Mouse (Mus musculus) embryonic facial prominence, embryonic 13.5 days (tissue): ENCODE results near the gene Dnajb14. TPM values are rescaled to one million over a fixed set of nuclear protein-coding genes. Genes with fewer than 3 reads are reported as not detected.
A peak's percentile ranks its signal among the peaks of the same experiment; 100 is the strongest.

ENCODE experiments used
- ATAC-seq: fragments of 200-750 bp; cut with Nextera tagmentation; 2 replicates; pipeline ENCODE4 v1.8.0; 2017; ENCODE audit warnings: low read depth; ENCODE audit not compliant: insufficient number of reproducible peaks, insufficient read depth, low FRiP score, low TSS enrichment
- H3K27ac ChIP-seq: fragments of 300-500 bp; sonication (generic); 2 replicates; pipeline ENCODE4 v1.5.1; 2015; ENCODE audit warnings: moderate library complexity, mild to moderate bottlenecking, inconsistent platforms
- H3K27me3 ChIP-seq: fragments of 300-500 bp; sonication (generic); 2 replicates; pipeline ENCODE4 v1.6.1; 2015; ENCODE audit warnings: mild to moderate bottlenecking, inconsistent platforms
- H3K36me3 ChIP-seq: fragments of 300-500 bp; sonication (generic); 2 replicates; pipeline ENCODE4 v1.6.1; 2015; ENCODE audit warnings: mild to moderate bottlenecking, inconsistent platforms
- H3K4me1 ChIP-seq: fragments of 300-500 bp; sonication (generic); 2 replicates; pipeline ENCODE4 v1.6.1; 2015; ENCODE audit warnings: inconsistent platforms
- H3K4me2 ChIP-seq: fragments of 300-500 bp; sonication (generic); 2 replicates; pipeline ENCODE4 v1.6.1; 2015; ENCODE audit warnings: moderate library complexity, mild to moderate bottlenecking, inconsistent platforms
- H3K4me3 ChIP-seq: fragments of 300-500 bp; sonication (generic); 2 replicates; pipeline ENCODE4 v1.5.1; 2015; ENCODE audit warnings: mild to moderate bottlenecking, inconsistent platforms
- H3K9ac ChIP-seq: fragments of 300-500 bp; sonication (generic); 2 replicates; pipeline ENCODE4 v1.6.1; 2015; ENCODE audit warnings: mild to moderate bottlenecking, inconsistent platforms
- H3K9me3 ChIP-seq: fragments of 300-500 bp; sonication (generic); 2 replicates; pipeline ENCODE4 v1.6.1; 2016; ENCODE audit warnings: inconsistent platforms
- WGBS: fragments of 180-500 bp; shearing (Covaris S2); methylation state at CpG from one replicate; pipeline ENCODE4 v1.1.7; 2015; ENCODE audit warnings: mixed read lengths; 5-methylcytosine and 5-hydroxymethylcytosine counted together
- polyA plus RNA-seq: library from polyadenylated mRNA; unstranded; fragments of >200 nt; fragmentation: Nextera tagmentation; extraction: Ambion mirVana; gene quantifications from 2 replicates; pipeline ENCODE4 v1.2.1, GENCODE M21; 2015

Gene Dnajb14
- polyA plus RNA-seq, 1 experiment from 2014 or later: 9.9 TPM

DNA sequence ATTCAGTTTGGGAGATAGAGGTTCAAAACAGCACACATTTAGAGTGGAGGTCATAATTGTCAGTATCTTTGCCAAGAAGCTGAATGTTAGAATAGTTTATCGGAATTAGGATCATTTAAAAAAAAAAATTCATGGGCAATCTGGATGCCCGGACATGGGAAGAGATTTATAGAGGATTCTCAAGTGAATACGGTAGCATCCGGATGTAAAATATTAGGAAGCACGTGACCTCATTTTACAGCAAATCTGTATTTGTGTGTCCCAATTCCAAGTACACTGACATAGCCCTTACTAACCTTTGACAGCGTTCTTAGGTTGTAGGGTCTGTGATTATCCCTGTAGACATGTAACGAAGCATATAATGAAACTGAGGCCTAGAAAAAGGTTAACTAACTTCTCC, 51.9 kb downstream of the Dnajb14 start:
- Histone ChIP-seq H3K27ac (0 out of 2 replicates have a peak overlapping the region, but pooled peaks have one; percentile 87), H3K9ac (peak overlapping the region; percentile 84), H3K4me2 (peak overlapping the region; percentile 71), H3K9me3 (no peaks in the 10 kb centered on the region), H3K27me3 (no peaks in the 10 kb centered on the region), H3K36me3 (peaks cover 21% of the 10 kb centered on the region), H3K4me1 (peaks cover 16% of the 10 kb centered on the region), H3K4me3 (peak overlapping the region; percentile 92)
- no peak for ATAC-seq
- 90% methylated on average over 7 of the region's 7 CpGs for WGBS

DNA sequence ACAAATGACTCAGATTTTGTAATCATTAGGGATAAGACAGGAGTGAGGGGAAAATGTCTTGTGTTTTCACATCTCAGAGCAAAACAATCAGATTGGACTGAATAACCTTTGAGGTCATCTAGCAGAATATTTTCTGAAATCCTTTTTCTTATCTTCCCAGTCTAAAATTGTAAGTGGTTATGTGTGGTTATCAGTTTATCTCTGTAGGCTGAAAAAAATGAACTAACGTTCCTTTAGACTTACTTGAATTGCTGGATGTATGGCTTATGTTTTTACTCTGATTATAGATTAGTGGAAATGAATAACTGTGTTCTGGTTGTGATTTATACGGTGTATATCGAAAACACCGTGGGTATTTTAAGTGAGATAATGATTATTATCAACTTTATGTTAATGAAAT, 53.1 kb downstream of the Dnajb14 start:
- H3K4me1 ChIP-seq: peaks cover 16% of the 10 kb centered on the region
- no peak overlapping the region for H3K27ac ChIP-seq
- no peak overlapping the region for H3K4me2 ChIP-seq
- 87% methylated on average over 4 of the region's 4 CpGs for WGBS
- peaks cover 32% of the 10 kb centered on the region for H3K36me3 ChIP-seq
- ATAC-seq: no peak
- H3K9me3 ChIP-seq: no peaks in the 10 kb centered on the region
- H3K9ac ChIP-seq: no peak overlapping the region
- H3K27me3 ChIP-seq: no peaks in the 10 kb centered on the region
- H3K4me3 ChIP-seq: no peak overlapping the region

DNA sequence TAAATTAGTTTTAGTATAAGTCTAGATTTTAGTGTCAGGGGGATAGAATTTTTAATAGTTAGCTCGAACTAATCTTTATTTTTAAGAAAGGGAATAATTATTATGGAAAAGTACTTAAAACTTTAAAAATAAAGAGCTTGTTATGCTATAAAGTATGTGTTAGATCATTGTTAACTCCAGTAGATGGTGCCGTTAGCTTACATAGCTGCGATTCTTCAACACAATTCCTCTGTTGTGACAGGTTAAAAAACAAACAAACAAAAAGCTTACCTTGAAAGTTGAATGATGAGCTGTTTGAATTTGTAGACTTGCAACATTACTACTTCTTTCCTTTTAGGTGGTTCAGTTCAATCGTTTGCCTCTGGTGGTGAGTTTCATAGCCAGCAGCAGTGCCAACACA, 59.5 kb downstream of the Dnajb14 start:
- WGBS: 90% methylated on average over 4 of the region's 4 CpGs
- Histone ChIP-seq H3K27me3 (no peaks in the 10 kb centered on the region), H3K4me2 (no peak overlapping the region), H3K4me3 (no peak overlapping the region), H3K9ac (no peak overlapping the region), H3K9me3 (no peaks in the 10 kb centered on the region), H3K36me3 (peaks cover 72% of the 10 kb centered on the region), H3K27ac (no peak overlapping the region), H3K4me1 (no peaks in the 10 kb centered on the region)
- ATAC-seq: no peak

DNA sequence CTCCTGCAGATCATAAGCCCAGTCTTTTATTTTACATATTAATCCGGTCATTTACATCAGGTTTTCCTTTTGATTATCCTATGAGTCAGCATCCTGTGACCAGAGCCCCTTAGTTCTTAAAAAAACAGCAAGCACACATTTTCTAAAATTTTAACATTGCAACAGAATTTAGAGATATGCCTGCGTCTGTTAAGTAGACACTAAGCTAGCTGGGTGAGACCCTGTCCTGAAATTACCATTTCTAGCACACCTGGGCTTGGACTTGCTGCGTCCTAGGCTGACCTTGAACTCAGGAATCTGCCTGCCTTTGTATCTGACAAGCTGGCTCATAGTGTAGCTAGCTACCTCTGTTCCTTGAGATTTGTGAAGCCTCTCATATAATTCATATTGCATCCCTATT, 62.5 kb downstream of the Dnajb14 start:
- 88% methylated on average over 3 of the region's 3 CpGs for WGBS
- H3K4me3 ChIP-seq: no peak overlapping the region
- no peak overlapping the region for H3K9ac ChIP-seq
- no peaks in the 10 kb centered on the region for H3K27me3 ChIP-seq
- H3K36me3 ChIP-seq: peaks cover 60% of the 10 kb centered on the region
- no peaks in the 10 kb centered on the region for H3K9me3 ChIP-seq
- H3K4me2 ChIP-seq: no peak overlapping the region
- H3K27ac ChIP-seq: no peak overlapping the region
- no peaks in the 10 kb centered on the region for H3K4me1 ChIP-seq
- no peak for ATAC-seq

DNA sequence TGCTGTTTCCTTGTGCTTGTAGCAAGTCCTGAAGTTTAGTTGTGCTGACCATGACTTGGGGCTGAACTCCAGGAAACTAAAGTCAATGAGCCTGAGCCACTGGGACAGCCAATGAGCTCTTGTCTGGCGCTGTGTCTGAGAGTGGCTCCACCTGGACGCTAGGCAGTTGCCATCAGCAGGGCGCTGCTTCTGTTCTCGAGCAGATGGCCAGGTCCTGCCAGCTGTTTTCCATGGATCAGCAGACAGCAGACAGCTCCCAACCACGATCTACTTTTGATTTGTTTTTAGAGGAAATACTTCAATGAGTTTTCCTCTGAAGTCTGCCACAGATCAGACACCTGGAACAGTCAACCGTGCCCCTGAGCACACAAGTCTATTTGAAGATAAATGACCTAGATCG, 65.3 kb downstream of the Dnajb14 start:
- WGBS: 78% methylated on average over 7 of the region's 7 CpGs
- no peak overlapping the region for H3K4me2 ChIP-seq
- no peak overlapping the region for H3K27ac ChIP-seq
- no peaks in the 10 kb centered on the region for H3K9me3 ChIP-seq
- no peaks in the 10 kb centered on the region for H3K4me1 ChIP-seq
- peaks cover 35% of the 10 kb centered on the region for H3K36me3 ChIP-seq
- no peak for ATAC-seq
- H3K27me3 ChIP-seq: no peaks in the 10 kb centered on the region
- H3K9ac ChIP-seq: no peak overlapping the region
- no peak overlapping the region for H3K4me3 ChIP-seq

DNA sequence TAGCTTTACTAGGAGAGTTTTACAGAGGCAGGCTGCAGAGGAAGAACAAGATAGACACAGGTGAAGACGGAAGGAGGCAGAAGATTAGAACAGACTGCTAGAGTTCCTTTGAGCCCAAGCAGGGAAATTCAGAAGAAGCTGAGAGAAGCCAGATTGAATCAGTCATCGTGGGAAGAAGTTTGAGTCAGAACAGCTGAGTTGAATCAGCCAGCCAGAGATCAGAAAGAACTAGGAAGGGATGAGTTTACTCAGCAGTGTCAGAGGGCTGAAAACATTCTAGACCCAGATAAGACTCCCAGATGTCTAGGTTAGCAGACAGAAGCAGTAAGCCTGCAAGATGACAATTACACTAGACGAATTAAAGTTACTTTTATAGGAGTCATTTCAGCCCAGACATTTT, 66.5 kb downstream of the Dnajb14 start:
- no peak overlapping the region for H3K9ac ChIP-seq
- peaks cover 30% of the 10 kb centered on the region for H3K36me3 ChIP-seq
- no peak overlapping the region for H3K27ac ChIP-seq
- no peaks in the 10 kb centered on the region for H3K9me3 ChIP-seq
- no peak overlapping the region for H3K4me2 ChIP-seq
- no peak for ATAC-seq
- 61% methylated on average over 3 of the region's 3 CpGs for WGBS
- no peak overlapping the region for H3K4me3 ChIP-seq
- H3K4me1 ChIP-seq: 0 out of 2 replicates have a peak, but pooled peaks cover 4% of the 10 kb centered on the region
- H3K27me3 ChIP-seq: no peaks in the 10 kb centered on the region

DNA sequence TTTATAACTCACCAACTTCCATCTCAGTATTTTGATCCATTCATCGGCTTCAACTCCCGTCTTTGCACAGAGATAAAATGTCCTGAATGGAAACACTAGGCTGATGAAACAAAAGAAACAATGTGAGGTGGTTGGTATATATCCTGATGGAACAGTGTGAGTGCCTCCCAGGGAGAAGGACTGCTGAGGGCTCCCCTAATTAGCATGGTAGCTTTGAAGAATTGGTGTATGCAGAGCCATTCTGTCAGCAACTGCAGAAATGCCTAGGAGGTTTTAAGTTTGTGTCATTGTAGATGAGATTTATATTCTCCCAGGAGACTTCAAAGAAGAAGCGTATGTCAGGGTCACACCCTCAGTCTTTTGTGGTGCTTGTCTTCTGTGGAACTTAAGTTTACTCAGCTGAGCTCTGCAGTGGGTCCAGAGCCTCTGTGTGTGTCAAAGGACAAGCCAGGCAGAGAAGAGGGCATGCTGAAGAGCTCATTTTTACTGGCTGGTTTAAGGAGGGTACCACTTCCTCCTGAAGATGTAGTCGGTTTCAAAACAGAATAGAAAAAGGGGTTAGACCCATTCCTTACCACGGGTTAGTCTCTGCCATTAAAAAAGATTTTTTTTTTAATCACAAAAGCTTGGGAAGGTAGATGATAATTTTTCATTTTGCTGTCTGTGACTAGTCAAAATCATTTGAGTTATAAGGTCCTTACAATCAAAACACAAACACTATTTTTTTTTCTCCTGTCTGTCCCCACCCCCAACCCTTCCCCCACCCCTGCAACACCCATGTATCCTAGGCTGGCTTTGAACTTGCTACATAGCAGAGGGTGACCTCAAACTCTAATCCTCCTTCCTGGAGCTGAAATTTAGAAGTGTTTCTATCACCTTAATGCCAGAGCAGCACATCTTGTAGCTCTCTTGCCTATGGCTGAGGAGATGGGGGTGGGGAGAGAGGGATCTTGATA, 68.4 kb downstream of the Dnajb14 start:
- Histone ChIP-seq H3K4me2 (no peak overlapping the region), H3K9ac (no peak overlapping the region), H3K4me3 (no peak overlapping the region), H3K27ac (no peak overlapping the region), H3K36me3 (peaks cover 15% of the 10 kb centered on the region), H3K27me3 (no peaks in the 10 kb centered on the region), H3K4me1 (0 out of 2 replicates have a peak, but pooled peaks cover 4% of the 10 kb centered on the region), H3K9me3 (no peaks in the 10 kb centered on the region)
- WGBS: 66% methylated on average over 5 of the region's 5 CpGs
- ATAC-seq: no peak

DNA sequence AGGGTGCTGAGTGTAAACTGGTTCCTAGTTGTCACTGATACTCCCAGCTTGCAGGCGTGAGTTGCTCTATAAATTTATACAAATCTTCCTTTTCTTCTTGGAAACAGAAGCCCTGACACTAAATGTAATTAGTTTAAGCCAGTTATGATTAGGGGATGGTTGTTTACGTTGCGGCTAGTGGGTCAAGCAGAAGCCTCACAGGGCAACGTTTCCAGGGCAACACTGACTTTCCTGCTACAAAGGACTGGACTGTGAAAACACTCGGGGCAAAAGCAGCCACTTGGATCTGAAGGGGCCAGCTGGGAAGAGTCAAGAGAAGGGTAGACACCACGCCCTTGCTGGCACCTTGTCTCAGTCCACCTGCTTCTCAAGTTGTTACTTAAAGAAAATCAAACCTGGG, 69.1 kb downstream of the Dnajb14 start:
- Histone ChIP-seq H3K36me3 (peaks cover 9% of the 10 kb centered on the region), H3K4me1 (0 out of 2 replicates have a peak, but pooled peaks cover 4% of the 10 kb centered on the region), H3K4me2 (no peak overlapping the region), H3K9me3 (no peaks in the 10 kb centered on the region), H3K27me3 (no peaks in the 10 kb centered on the region), H3K27ac (no peak overlapping the region), H3K9ac (no peak overlapping the region), H3K4me3 (no peak overlapping the region)
- 33% methylated on average over 6 of the region's 6 CpGs for WGBS
- ATAC-seq: no peak

DNA sequence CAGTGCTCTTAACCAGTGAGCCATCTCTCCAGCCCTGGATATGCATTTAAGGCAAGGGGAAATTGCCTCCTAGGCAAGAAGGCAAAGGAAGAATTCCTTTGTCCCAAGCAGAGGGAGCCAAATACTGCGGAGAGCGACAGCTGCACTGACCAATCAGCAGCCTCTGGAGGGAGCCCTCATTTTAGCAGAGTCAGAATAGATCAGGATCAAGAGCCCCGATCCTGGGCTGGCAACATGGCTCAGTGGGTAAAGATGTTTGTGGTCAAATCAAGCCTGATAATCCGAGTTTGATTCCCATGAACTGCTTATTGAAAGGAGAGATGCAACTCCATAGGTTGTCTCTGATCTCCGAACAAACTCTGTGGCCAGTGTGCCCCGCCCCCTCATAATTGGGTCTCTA, 71.1 kb downstream of the Dnajb14 start:
- Histone ChIP-seq H3K9me3 (no peaks in the 10 kb centered on the region), H3K4me2 (peak overlapping the region; percentile 43), H3K27ac (no peak overlapping the region), H3K4me1 (0 out of 2 replicates have a peak, but pooled peaks cover 4% of the 10 kb centered on the region), H3K9ac (no peak overlapping the region), H3K4me3 (peak overlapping the region; percentile 13; the same call in 1 of the 2 replicates), H3K27me3 (no peaks in the 10 kb centered on the region), H3K36me3 (no peaks in the 10 kb centered on the region)
- no peak for ATAC-seq
- WGBS: 38% methylated on average over 6 of the region's 6 CpGs

DNA sequence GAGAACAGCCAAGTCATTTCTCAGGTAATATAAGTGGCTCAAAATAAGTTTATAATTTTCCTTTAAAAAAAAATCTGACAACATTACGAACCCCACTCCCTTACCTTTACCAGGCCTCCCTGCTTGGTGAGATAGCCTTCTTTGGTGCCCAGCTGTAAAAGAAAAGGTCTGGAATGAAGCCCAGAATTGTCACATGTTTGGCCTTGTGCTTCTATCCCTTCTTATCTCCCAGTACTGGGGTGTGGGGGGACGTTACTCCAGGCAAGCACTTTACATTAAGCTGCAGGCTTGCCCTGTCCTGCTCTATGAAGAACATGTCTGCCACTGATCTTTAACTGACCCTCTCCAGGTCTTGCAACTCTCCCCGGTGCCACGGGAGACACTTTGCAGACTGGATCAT, 73.3 kb downstream of the Dnajb14 start:
- H3K4me2 ChIP-seq: no peak overlapping the region
- H3K4me3 ChIP-seq: no peak overlapping the region
- no peak overlapping the region for H3K9ac ChIP-seq
- H3K27me3 ChIP-seq: no peaks in the 10 kb centered on the region
- no peaks in the 10 kb centered on the region for H3K9me3 ChIP-seq
- 74% methylated on average over 4 of the region's 4 CpGs for WGBS
- no peaks in the 10 kb centered on the region for H3K36me3 ChIP-seq
- ATAC-seq: no peak
- H3K4me1 ChIP-seq: 0 out of 2 replicates have a peak, but pooled peaks cover 4% of the 10 kb centered on the region
- no peak overlapping the region for H3K27ac ChIP-seq

DNA sequence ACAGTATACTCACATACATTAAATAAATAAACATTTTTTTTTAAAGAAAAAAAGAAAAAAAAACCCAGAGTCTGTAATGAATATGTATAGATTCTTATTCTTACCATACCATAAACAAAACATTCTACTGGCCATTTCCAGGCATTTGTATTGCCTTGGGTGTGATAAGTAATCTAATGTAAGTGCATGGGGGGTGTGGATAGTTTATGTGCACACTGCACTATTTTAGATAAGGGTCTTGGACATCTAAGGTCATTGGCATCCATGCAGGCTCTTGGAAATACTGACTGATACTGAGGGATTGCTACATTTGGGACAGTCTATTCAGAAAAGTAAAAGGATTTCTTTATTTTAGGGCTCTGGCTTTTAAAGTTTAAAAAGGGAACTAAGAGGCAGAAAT, 74.1 kb downstream of the Dnajb14 start:
- no peak overlapping the region for H3K4me3 ChIP-seq
- H3K4me1 ChIP-seq: 0 out of 2 replicates have a peak, but pooled peaks cover 4% of the 10 kb centered on the region
- ATAC-seq: no peak
- H3K27ac ChIP-seq: no peak overlapping the region
- no peak overlapping the region for H3K9ac ChIP-seq
- no peaks in the 10 kb centered on the region for H3K36me3 ChIP-seq
- no peaks in the 10 kb centered on the region for H3K9me3 ChIP-seq
- no peak overlapping the region for H3K4me2 ChIP-seq
- H3K27me3 ChIP-seq: no peaks in the 10 kb centered on the region

DNA sequence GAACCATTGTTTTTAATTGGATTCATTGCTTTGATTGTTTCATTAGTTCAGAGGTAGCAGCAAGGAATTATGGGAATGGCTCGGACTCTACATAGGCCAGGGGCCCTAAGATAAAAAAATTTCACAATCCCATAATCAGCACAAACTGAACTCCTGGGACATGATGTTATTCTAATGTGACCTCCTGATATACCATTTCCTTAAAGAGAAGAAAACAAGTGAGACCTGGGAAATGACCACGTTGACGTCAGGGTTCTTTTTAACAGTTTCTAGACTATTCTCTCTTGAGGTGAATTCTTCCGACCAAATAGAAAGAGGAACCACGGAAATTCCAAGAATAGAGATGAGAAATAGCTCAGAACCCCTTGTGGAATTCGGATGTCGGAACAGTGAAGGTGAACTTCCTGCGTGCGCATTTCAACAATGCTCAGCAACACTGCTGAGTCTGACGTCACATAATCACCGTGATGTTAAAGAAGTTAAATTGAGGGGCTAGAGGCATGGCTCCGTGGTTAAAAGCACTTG, 74.7 kb downstream of the Dnajb14 start:
- H3K4me1 ChIP-seq: 0 out of 2 replicates have a peak, but pooled peaks cover 4% of the 10 kb centered on the region
- no peak overlapping the region for H3K27ac ChIP-seq
- WGBS: 87% methylated on average over 12 of the region's 12 CpGs
- ATAC-seq: no peak
- no peaks in the 10 kb centered on the region for H3K9me3 ChIP-seq
- no peaks in the 10 kb centered on the region for H3K27me3 ChIP-seq
- H3K4me2 ChIP-seq: no peak overlapping the region
- no peaks in the 10 kb centered on the region for H3K36me3 ChIP-seq
- no peak overlapping the region for H3K9ac ChIP-seq
- H3K4me3 ChIP-seq: no peak overlapping the region
